Mouse (Mus musculus) heart, embryonic 10.5 days (tissue): ENCODE data around the gene Eva1c. TPM values are rescaled to one million over a fixed set of nuclear protein-coding genes. Genes with fewer than 3 reads are reported as not detected.

ENCODE experiments used
- DNase-seq: peaks from one replicate; pipeline ENCODE4 v3.0.0-alpha.2; 2017; ENCODE audit warnings: low spot score
- H3K27ac ChIP-seq: fragments of 300-500 bp; sonication (generic); 2 replicates; pipeline ENCODE4 v1.5.1; 2016; ENCODE audit warnings: mild to moderate bottlenecking
- H3K27me3 ChIP-seq: fragments of 300-500 bp; sonication (generic); 2 replicates; pipeline ENCODE4 v1.6.1; 2016; ENCODE audit warnings: mild to moderate bottlenecking; ENCODE audit not compliant: poor library complexity, insufficient read depth, severe bottlenecking
- H3K36me3 ChIP-seq: fragments of 300-500 bp; sonication (generic); 2 replicates; pipeline ENCODE4 v1.6.1; 2016; ENCODE audit warnings: mild to moderate bottlenecking, moderate library complexity
- H3K4me1 ChIP-seq: fragments of 300-500 bp; sonication (generic); 2 replicates; pipeline ENCODE4 v1.6.1; 2016; ENCODE audit warnings: mild to moderate bottlenecking
- H3K4me3 ChIP-seq: fragments of 300-500 bp; sonication (generic); 2 replicates; pipeline ENCODE4 v1.5.1; 2016; ENCODE audit warnings: mild to moderate bottlenecking, moderate library complexity
- H3K9me3 ChIP-seq: fragments of 300-500 bp; sonication (generic); 2 replicates; pipeline ENCODE4 v1.6.1; 2016; ENCODE audit warnings: mild to moderate bottlenecking, moderate library complexity
- WGBS: fragments of 180-500 bp; shearing (Covaris S2); methylation state at CpG from one replicate; pipeline ENCODE4 v1.1.7; 2016; 5-methylcytosine and 5-hydroxymethylcytosine counted together
- microRNA-seq: library from miRNA; unstranded; fragments of <30 nt; microRNA quantifications from one replicate; pipeline ENCODE4, GENCODE M21; 2017
- polyA plus RNA-seq: library from polyadenylated mRNA; unstranded; fragments of >200 nt; fragmentation: Nextera tagmentation; extraction: Ambion mirVana; gene quantifications from 2 replicates; pipeline ENCODE4 v1.2.1, GENCODE M21; 2016

Gene Eva1c
- polyA plus RNA-seq, 1 experiment from 2014 or later = 1.0 TPM

DNA sequence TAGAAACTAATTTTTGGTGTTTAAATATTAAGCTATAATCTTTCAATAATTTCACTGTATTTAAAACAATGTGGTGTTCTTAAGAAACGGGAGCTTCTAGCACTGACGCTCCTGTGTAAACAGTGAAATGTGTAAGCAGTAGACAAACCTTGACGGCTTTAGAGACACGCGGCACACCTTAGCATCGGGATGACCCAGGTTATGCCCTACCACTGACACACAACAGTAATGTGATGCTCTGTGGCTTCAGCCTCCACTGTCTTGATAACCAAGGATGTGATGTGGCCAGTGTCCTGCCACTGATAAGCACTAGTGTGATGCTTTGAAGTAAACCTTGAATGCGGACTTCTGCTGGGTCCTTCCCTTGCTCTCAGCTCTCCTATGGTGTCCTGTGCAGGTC is 114.7 kb downstream of the Eva1c start:
- Histone ChIP-seq H3K27ac (no peak overlapping the region), H3K9me3 (no peaks in the 10 kb centered on the region), H3K36me3 (peaks cover 36% of the 10 kb centered on the region), H3K4me1 (no peaks in the 10 kb centered on the region), H3K27me3 (no peaks in the 10 kb centered on the region), H3K4me3 (no peak overlapping the region)
- DNase-seq = peak; percentile 70
- WGBS = 92% methylated on average over 7 of the region's 7 CpGs

DNA sequence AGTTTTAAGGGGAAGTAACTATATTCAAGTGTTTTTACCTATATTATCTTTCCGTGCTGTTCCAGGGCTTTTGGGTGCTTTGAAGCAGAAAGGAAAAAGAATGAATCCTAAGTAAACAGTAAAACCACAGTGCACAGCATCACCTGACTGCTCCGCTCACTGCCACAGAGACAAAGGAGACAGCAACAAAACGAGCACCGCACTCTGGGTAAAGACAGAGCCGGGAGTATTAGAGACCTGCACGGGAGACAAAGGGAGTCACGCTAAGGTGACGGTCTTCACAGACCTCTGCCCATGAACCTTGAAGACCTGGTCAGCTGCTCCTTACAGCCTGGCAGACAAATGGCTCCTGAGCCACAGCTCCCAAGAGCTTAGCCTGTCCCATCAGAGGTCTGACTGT is 120.5 kb downstream of the Eva1c start:
- Histone ChIP-seq H3K27ac (no peak overlapping the region), H3K9me3 (no peaks in the 10 kb centered on the region), H3K36me3 (peaks cover 36% of the 10 kb centered on the region), H3K27me3 (no peaks in the 10 kb centered on the region), H3K4me1 (peaks cover 14% of the 10 kb centered on the region; the same call in 1 of the 2 replicates), H3K4me3 (no peak overlapping the region)
- WGBS = 88% methylated on average over 8 of the region's 8 CpGs
- peak; percentile 69 for DNase-seq

GRCm38 (mm10) chr16:90950354-90950963 is 123.9 kb downstream of the Eva1c start:
- DNase-seq = no peak
- no peaks in the 10 kb centered on the region for H3K27me3 ChIP-seq
- peaks cover 23% of the 10 kb centered on the region; the same call in 1 of the 2 replicates for H3K4me1 ChIP-seq
- H3K4me3 ChIP-seq = no peak overlapping the region
- WGBS = 39% methylated on average over 17 of the region's 17 CpGs
- peaks cover 23% of the 10 kb centered on the region; the same call in 1 of the 2 replicates for H3K36me3 ChIP-seq
- H3K27ac ChIP-seq = no peak overlapping the region
- no peaks in the 10 kb centered on the region for H3K9me3 ChIP-seq

GRCm38 (mm10) chr16:90953147-90953546 is 126.6 kb downstream of the Eva1c start:
- Histone ChIP-seq H3K27ac (no peak overlapping the region), H3K27me3 (no peaks in the 10 kb centered on the region), H3K9me3 (no peaks in the 10 kb centered on the region), H3K4me1 (peaks cover 23% of the 10 kb centered on the region; the same call in 1 of the 2 replicates), H3K4me3 (no peak overlapping the region), H3K36me3 (peaks cover 20% of the 10 kb centered on the region; the same call in 1 of the 2 replicates)
- WGBS = 83% methylated on average over 9 of the region's 9 CpGs
- DNase-seq = no peak

DNA sequence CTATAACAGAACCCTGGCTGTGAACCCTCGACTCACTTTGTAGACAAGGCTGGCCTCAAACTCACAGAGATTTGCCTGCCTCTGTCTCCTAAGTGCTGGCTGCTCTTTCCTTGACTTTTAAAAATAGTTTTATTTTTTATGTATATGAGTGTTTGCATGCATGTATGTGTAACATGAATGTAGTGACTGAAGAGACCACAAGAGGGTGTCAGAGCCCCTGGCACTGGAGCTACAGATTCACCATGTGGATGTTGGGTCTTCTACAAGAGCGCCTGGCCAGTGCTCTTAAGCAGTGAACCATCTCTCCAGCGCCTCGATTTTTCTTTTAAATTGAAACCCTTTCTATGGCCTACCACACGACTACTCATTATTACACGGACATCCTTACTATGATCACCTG is 127.3 kb downstream of the Eva1c start:
- no peaks in the 10 kb centered on the region for H3K9me3 ChIP-seq
- DNase-seq = no peak
- 88% methylated on average over 6 of the region's 6 CpGs for WGBS
- H3K36me3 ChIP-seq = peaks cover 20% of the 10 kb centered on the region; the same call in 1 of the 2 replicates
- no peak overlapping the region for H3K4me3 ChIP-seq
- peaks cover 23% of the 10 kb centered on the region; the same call in 1 of the 2 replicates for H3K4me1 ChIP-seq
- H3K27me3 ChIP-seq = no peaks in the 10 kb centered on the region
- H3K27ac ChIP-seq = no peak overlapping the region

Small RNA genes within 50 kb of the gene (microRNA-seq; reads per million reads assigned to microRNA genes)
- gene Gm22933 = not detected

Other genes starting within 250 kb of the Eva1c start
- gene Mis18a, start 99.3 kb upstream of the Eva1c start, polyA plus RNA-seq = 44.7 and 64.0 TPM in 2 replicates
- gene Mrap, start 88.5 kb upstream of the Eva1c start, polyA plus RNA-seq = 26.7 and 37.5 TPM in 2 replicates
- gene Urb1, start 16.3 kb upstream of the Eva1c start, polyA plus RNA-seq = 8.4 and 12.7 TPM in 2 replicates
- 53.1 TPM in 2 replicates for gene Cfap298, start 108.4 kb downstream of the Eva1c start, polyA plus RNA-seq
- 14.3 and 16.5 TPM in 2 replicates for gene Synj1, start 184.6 kb downstream of the Eva1c start, polyA plus RNA-seq
- 48.8 and 53.4 TPM in 2 replicates for gene Paxbp1, start 217.8 kb downstream of the Eva1c start, polyA plus RNA-seq